Mouse (Mus musculus) intestine, embryonic 14.5 days (tissue): Measurements from ENCODE around the gene Cd300ld5. TPM values are rescaled to one million over a fixed set of nuclear protein-coding genes. Genes with fewer than 3 reads are reported as not detected.

Source experiments
- ATAC-seq: fragments of 200-750 bp; cut with Nextera tagmentation; replicated peaks from 2 replicates; pipeline ENCODE4 v1.8.0; 2017; ENCODE audit warnings: low read depth, moderate number of reproducible peaks, moderate TSS enrichment, moderate library complexity; ENCODE audit not compliant: low FRiP score, low TSS enrichment
- DNase-seq: peaks from one replicate; pipeline ENCODE4 v3.0.0-alpha.2; 2018; ENCODE audit warnings: low spot score
- H3K27ac ChIP-seq: fragments of 300-500 bp; sonication (generic); 2 replicates; pipeline ENCODE4 v1.5.1; 2014; ENCODE audit warnings: low read depth, mild to moderate bottlenecking, control low read depth
- H3K27me3 ChIP-seq: fragments of 300-500 bp; sonication (generic); replicated peaks from 2 replicates; pipeline ENCODE4 v1.6.1; 2014; ENCODE audit warnings: low read length, control low read depth; ENCODE audit not compliant: control insufficient read depth, insufficient read depth
- H3K36me3 ChIP-seq: fragments of 300-500 bp; sonication (generic); 2 replicates; pipeline ENCODE4 v1.6.1; 2014; ENCODE audit warnings: low read length, control low read depth; ENCODE audit not compliant: control insufficient read depth, insufficient read depth
- H3K4me1 ChIP-seq: fragments of 300-500 bp; sonication (generic); replicated peaks from 2 replicates; pipeline ENCODE4 v1.6.1; 2014; ENCODE audit warnings: low read length, control low read depth, mixed read lengths; ENCODE audit not compliant: control insufficient read depth, insufficient read depth
- H3K4me2 ChIP-seq: fragments of 300-500 bp; sonication (generic); 2 replicates; pipeline ENCODE4 v1.6.1; 2014; ENCODE audit warnings: low read length
- H3K4me3 ChIP-seq: fragments of 300-500 bp; sonication (generic); 2 replicates; pipeline ENCODE4 v1.5.1; 2014; ENCODE audit warnings: low read depth, low read length, control low read depth, mixed read lengths
- H3K9ac ChIP-seq: fragments of 300-500 bp; sonication (generic); 2 replicates; pipeline ENCODE4 v1.6.1; 2014; ENCODE audit warnings: mild to moderate bottlenecking, low read length
- H3K9me3 ChIP-seq: fragments of 300-500 bp; sonication (generic); 2 replicates; pipeline ENCODE4 v1.6.1; 2016; ENCODE audit warnings: low read length, control low read depth; ENCODE audit not compliant: control insufficient read depth
- WGBS: fragments of 180-500 bp; shearing (Covaris S2); extraction: QIAGEN DNeasy Blood & Tissue Kit; methylation state at CpG from one replicate; pipeline ENCODE4 v1.1.7; 2014; 5-methylcytosine and 5-hydroxymethylcytosine counted together
- polyA plus RNA-seq: library from polyadenylated mRNA; unstranded; fragments of >200 nt; fragmentation: Nextera tagmentation; extraction: Ambion mirVana; gene quantifications from 2 replicates; pipeline ENCODE4 v1.2.1, GENCODE M21; 2014

Gene Cd300ld5
- polyA plus RNA-seq, 1 experiment from 2014 or later = not detected

GRCm38 (mm10) chr11:115078680-115079079, 41.1 kb upstream of the Cd300ld5 start:
- Histone ChIP-seq H3K9me3 (no peaks in the 10 kb centered on the region), H3K4me1 (peaks cover 3% of the 10 kb centered on the region; the same call in 1 of the 2 replicates), H3K4me2 (no peak overlapping the region), H3K27me3 (no peaks in the 10 kb centered on the region), H3K9ac (no peak overlapping the region), H3K36me3 (no peaks in the 10 kb centered on the region), H3K27ac (no peak overlapping the region), H3K4me3 (no peak overlapping the region)
- no peak for DNase-seq
- ATAC-seq = no peak
- WGBS = 87% methylated on average over 5 of the region's 5 CpGs

GRCm38 (mm10) chr11:115077436-115077835, 39.9 kb upstream of the Cd300ld5 start:
- no peak overlapping the region for H3K4me2 ChIP-seq
- no peaks in the 10 kb centered on the region for H3K9me3 ChIP-seq
- WGBS = 86% methylated on average over 1 of the region's 1 CpGs
- H3K36me3 ChIP-seq = no peaks in the 10 kb centered on the region
- no peak overlapping the region for H3K4me3 ChIP-seq
- no peak overlapping the region for H3K9ac ChIP-seq
- DNase-seq (no peak), ATAC-seq (no peak)
- no peak overlapping the region for H3K27ac ChIP-seq
- no peaks in the 10 kb centered on the region for H3K27me3 ChIP-seq
- H3K4me1 ChIP-seq = peaks cover 3% of the 10 kb centered on the region; the same call in 1 of the 2 replicates

- Histone ChIP-seq H3K9me3 (no peaks in the 10 kb centered on the region), H3K4me2 (no peak overlapping the region), H3K27me3 (no peaks in the 10 kb centered on the region), H3K27ac (no peak overlapping the region), H3K36me3 (no peaks in the 10 kb centered on the region), H3K4me1 (peaks cover 16% of the 10 kb centered on the region), H3K9ac (no peak overlapping the region), H3K4me3 (no peak overlapping the region)
- ATAC-seq (no peak), DNase-seq (no peak)
- WGBS = 46% methylated on average over 5 of the region's 5 CpGs
Measured at GRCm38 (mm10) chr11:115075859-115076258, 38.3 kb upstream of the Cd300ld5 start.

- Histone ChIP-seq H3K36me3 (no peaks in the 10 kb centered on the region), H3K9me3 (no peaks in the 10 kb centered on the region), H3K27me3 (no peaks in the 10 kb centered on the region), H3K4me3 (no peak overlapping the region), H3K27ac (no peak overlapping the region), H3K9ac (no peak overlapping the region), H3K4me1 (peaks cover 19% of the 10 kb centered on the region), H3K4me2 (no peak overlapping the region)
- 60% methylated on average over 7 of the region's 7 CpGs for WGBS
- ATAC-seq (no peak), DNase-seq (no peak)
Measured at GRCm38 (mm10) chr11:115075407-115075806, 37.8 kb upstream of the Cd300ld5 start.

GRCm38 (mm10) chr11:115073002-115073401, 35.4 kb upstream of the Cd300ld5 start:
- WGBS = 66% methylated on average over 5 of the region's 5 CpGs
- no peak for ATAC-seq

GRCm38 (mm10) chr11:115071631-115072294, 34.2 kb upstream of the Cd300ld5 start:
- Histone ChIP-seq H3K4me1 (peaks cover 19% of the 10 kb centered on the region), H3K9ac (no peak overlapping the region), H3K27me3 (no peaks in the 10 kb centered on the region), H3K4me3 (no peak overlapping the region), H3K4me2 (peak overlapping the region; percentile 38), H3K36me3 (no peaks in the 10 kb centered on the region), H3K27ac (peak overlapping the region; percentile 18; the same call in 1 of the 2 replicates), H3K9me3 (no peaks in the 10 kb centered on the region)
- DNase-seq = peak; percentile 65
- no peak for ATAC-seq
- 20% methylated on average over 14 of the region's 14 CpGs for WGBS

More at GRCm38 (mm10) chr11:115073002-115073401, 35.4 kb upstream of the Cd300ld5 start:
- Histone ChIP-seq H3K4me3 (no peak overlapping the region), H3K36me3 (no peaks in the 10 kb centered on the region), H3K27me3 (no peaks in the 10 kb centered on the region), H3K9ac (no peak overlapping the region), H3K27ac (no peak overlapping the region), H3K9me3 (no peaks in the 10 kb centered on the region), H3K4me1 (peaks cover 19% of the 10 kb centered on the region), H3K4me2 (no peak overlapping the region)
- no peak for DNase-seq

GRCm38 (mm10) chr11:115071015-115071551, 33.5 kb upstream of the Cd300ld5 start:
- Histone ChIP-seq H3K36me3 (no peaks in the 10 kb centered on the region), H3K4me1 (peaks cover 16% of the 10 kb centered on the region), H3K27me3 (no peaks in the 10 kb centered on the region), H3K9ac (no peak overlapping the region), H3K27ac (0 out of 2 replicates have a peak overlapping the region, but pooled peaks have one; percentile 18), H3K9me3 (no peaks in the 10 kb centered on the region), H3K4me2 (peak overlapping the region; percentile 38), H3K4me3 (no peak overlapping the region)
- no peak for DNase-seq
- 0 out of 2 replicates have a peak, but pooled peaks have one; percentile 19 for ATAC-seq
- WGBS = 16% methylated on average over 9 of the region's 9 CpGs

- no peak overlapping the region for H3K4me3 ChIP-seq
- no peak overlapping the region for H3K9ac ChIP-seq
- no peaks in the 10 kb centered on the region for H3K9me3 ChIP-seq
- H3K4me2 ChIP-seq = no peak overlapping the region
- no peak overlapping the region for H3K27ac ChIP-seq
- DNase-seq = no peak
- no peaks in the 10 kb centered on the region for H3K36me3 ChIP-seq
- 68% methylated on average over 6 of the region's 6 CpGs for WGBS
- no peak for ATAC-seq
- peaks cover 11% of the 10 kb centered on the region for H3K4me1 ChIP-seq
- H3K27me3 ChIP-seq = no peaks in the 10 kb centered on the region
Measured at GRCm38 (mm10) chr11:115066768-115067167, 29.2 kb upstream of the Cd300ld5 start.

GRCm38 (mm10) chr11:115062077-115062476, 24.5 kb upstream of the Cd300ld5 start, which contains the start of gene Cd300e:
TSS of gene Cd300e (minus strand) at chr11:115062177.
- no peaks in the 10 kb centered on the region for H3K36me3 ChIP-seq
- no peaks in the 10 kb centered on the region for H3K4me1 ChIP-seq
- no peaks in the 10 kb centered on the region for H3K27me3 ChIP-seq
- ATAC-seq (no peak), DNase-seq (no peak)
- no peak within 1 kb of the TSS for H3K27ac ChIP-seq
- no peak within 1 kb of the TSS for H3K4me2 ChIP-seq
- H3K9me3 ChIP-seq = no peaks in the 10 kb centered on the region
- H3K4me3 ChIP-seq = no peak within 1 kb of the TSS
- WGBS = 31% methylated on average over 5 of the region's 5 CpGs
- no peak within 1 kb of the TSS for H3K9ac ChIP-seq
